Mouse (Mus musculus) B cell, adult 2 months (primary cell): ENCODE results near the gene Evi2b.

Experiments used
- DNase-seq, 2 experiments: peaks; one replicate each; pipeline ENCODE4 v3.0.0; 2022

Evi2b gene

DNA sequence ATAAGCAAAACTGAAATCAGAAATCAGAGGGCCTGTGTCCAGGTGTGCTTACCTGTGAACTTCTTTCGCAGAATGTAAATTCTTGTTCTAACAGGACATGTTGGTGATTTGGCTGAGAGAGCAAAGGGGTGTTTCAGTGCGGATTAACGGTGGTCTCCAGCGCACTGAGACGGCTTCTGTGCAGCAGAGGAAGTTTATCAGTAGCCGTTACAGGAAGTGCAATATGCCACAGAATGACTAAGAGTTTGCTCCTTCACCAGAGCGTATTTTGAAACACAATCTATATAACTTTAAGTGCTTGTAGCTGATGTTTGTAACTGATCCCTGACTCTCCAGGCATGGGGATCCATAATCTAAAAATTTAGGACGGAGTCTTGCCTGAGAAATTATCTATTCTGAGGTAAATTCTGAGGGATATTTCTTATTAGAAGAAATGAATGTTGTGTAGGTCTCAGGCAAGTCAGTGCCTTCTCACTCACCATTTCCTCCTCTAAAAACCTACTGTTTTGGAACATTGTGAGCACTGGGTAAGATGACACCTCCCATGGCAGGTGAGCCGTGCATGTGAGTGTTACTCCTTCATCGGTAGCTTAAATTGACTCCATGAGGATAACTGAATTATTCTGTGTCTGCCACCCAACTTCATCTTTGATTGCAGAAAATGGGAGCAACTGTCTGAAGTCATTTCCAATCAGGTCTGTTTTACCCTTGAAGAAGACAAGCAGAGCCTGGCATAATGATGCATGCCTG is at the start of gene Evi2b:
Evi2b (minus strand) TSS at position 203 of the 750 bp plus-strand sequence.
- DNase-seq: peak; percentile 66 to 68

DNA sequence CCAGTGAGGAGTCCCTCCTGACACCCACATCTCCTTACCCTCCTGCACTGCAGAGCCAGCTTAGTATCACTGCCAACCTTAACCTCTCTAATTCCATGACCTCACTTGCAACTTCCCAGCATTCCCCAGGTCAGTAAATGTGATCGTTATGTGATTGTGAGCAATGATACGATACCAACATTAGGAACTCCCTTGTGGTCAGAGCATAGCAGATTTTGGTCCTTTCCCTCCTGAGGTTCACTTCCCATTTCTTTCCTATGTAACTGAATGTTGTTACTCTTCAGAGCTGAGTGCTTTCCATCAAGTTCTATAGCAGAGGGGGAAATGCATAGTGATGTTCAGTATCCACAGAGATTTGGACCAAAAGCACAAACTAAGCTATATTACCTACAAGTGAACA is 46.8 kb upstream of the Evi2b start:
- no peak for DNase-seq

DNA sequence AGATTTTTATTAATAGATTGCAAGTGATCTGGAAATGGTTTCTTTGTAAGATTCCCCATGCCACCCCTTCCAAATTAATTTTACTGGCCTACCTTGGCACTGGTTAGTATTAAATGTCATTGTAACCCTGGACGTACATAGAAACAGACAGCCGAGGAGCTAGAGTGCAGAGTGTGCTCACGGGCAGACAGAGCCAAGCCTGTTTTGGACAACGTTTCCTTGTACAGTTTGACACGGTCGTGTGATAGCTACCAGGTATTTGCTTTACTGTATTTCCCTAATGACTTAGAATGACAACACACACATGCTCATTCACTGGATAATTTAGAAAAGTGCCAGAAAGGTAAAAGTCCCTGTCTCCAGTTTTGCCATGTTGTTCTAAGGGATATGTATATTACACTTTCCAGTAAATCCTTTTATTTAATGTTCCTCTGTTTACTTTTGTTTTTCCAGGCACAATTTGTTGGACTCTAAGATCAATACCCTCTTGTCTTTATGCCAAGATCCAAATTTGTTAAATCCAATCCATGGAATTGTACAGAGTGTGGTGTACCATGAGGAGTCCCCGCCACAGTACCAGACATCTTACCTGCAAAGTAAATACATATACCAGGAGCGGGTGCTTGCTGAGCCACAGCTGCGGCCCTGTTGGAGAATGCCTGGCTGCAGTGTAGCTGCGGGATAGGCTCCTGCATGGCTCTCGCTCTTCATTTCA is 44.8 kb upstream of the Evi2b start:
- DNase-seq: no peak

DNA sequence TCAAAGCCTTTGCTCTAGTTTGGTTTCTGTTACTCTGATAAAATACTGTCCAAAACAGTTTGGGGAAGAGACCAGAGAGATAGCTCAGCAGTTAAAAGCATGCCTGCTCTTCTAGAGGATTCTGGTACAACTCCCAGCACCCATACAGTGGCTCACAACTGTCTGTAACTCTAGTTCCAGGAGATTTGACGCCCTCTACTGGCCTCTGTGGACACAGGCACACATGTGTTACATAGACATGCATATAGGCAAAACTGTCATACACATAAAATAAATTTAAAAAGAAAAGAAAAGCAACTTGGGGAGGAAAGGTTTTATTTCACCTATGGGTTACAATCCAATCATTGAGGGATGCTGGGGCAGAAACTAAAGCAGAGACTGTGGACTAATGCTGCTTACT is 43.4 kb upstream of the Evi2b start:
- DNase-seq: no peak

DNA sequence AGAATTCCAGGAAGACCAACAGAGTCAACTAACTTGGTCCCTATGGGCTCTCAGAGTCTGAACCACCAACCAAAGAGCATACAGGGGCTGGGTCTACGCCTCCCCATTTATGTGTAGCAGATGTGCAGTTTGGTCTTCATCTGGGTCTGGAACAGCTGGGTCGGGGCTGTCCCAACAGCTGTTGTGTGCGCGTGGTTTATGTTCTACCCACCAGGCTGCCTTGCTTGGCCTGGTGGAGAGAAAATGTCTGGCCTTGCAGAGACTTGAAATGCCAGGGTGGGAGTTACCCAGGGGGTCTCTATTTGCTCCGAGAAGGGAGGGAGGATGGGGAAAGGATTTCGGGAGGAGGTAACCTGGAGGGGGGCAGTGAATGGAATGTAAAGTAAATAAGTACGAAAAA is 39.9 kb upstream of the Evi2b start:
- DNase-seq: no peak

DNA sequence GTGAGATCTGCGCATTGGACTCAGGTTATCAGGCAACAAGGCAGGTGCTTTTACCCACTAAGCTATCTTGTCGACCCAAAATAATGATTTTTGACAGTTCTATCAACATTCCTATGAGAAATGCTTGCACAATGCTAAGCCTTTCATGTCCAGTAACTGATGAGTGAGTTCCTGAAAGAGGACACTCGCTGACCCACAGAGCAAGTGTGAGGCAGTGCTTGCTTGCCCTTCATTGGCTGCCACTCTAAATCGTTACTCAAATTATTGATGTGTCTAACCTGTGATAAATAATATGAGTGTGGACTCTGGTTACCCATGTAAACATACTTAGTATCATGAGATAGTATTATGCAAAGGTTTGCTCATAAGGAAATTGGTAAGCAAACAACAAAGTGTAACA is 37.0 kb upstream of the Evi2b start:
- DNase-seq: no peak

DNA sequence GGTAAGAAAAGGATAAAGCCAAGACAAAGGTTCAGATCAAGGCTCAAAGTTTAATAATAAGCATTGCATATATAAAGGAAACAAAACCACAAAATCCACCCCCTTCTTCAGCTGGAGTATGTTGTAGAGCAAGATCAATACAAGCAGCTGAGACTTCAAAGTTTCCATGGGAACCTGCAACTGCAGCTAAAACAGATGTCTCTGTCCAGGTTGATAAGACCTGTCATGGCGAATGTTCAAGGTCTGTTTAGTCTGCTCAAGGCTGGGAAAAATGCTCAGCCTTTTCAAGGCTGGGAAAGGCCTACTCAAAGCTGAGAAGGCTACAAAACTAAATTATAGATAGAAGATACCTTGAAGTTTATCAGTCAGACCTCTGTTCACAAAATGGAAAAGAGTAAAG is 29.1 kb upstream of the Evi2b start:
- no peak for DNase-seq

DNA sequence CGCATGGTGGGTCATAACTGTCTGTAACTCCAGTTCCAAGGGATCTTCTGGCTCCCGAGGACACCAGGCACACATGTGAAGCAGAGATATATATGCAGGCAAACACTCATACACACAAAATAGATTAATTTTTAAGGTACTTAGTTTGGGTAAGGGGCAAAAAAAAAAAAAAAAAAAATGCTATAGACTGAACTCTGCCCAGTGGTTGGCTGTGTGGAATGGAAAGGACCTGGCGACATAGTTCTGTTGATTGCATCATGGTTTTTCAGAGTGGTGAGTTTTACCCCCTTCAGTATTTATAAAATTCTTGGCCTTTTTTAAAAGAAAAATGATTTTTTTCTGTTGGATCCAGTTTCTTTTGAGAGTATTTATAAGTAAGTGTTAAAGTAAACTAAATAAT is 12.7 kb upstream of the Evi2b start:
- DNase-seq: no peak

DNA sequence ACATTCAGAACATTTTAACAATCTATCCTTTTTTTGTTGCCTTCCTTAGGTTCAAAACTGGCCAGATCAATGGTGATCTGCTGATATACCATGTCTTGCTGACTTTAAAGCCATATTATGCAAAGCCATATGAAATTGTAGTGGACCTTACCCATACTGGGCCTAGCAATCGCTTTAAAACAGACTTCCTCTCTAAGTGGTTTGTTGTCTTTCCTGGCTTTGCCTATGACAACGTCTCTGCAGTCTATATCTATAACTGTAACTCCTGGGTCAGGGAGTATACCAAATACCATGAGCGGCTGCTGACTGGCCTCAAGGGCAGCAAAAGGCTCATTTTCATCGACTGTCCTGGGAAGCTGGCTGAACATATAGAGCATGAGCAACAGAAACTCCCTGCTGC is 12.0 kb upstream of the Evi2b start:
- no peak for DNase-seq

DNA sequence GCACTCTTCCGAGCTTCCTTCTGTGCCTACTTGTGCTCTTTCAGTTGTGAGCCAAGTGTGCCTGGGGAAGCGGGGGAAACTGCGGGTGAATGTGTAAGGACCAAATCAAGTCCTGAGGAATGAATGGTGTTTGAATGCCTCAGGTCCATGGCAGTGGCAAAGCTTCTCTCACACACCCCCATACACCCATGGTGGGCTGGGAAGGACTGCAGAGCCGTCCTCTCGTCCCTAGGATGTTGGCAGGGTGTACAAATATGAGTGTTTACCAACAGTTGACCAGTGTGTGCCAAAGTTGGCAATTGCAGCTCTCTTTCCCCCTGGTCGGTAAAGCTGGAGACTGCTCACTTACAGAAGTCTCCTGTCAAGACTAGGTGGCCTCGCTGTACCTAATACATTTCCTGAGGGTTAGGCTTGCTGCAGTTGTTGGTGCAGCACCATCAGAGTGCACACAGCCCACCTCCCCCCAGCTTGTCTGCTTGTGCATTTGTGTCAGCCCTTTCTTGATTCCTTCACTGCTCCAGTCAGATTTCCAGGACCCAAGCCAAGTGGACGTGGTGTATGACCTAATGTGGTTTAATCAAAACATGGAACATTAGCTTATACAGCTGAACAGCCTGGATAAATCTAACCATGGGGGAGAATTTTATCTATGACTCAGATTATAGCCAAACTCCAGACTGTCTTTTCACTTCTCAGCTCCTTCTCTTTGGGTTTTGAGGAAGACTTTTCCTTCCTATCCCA is 10.6 kb upstream of the Evi2b start:
- no peak for DNase-seq

DNA sequence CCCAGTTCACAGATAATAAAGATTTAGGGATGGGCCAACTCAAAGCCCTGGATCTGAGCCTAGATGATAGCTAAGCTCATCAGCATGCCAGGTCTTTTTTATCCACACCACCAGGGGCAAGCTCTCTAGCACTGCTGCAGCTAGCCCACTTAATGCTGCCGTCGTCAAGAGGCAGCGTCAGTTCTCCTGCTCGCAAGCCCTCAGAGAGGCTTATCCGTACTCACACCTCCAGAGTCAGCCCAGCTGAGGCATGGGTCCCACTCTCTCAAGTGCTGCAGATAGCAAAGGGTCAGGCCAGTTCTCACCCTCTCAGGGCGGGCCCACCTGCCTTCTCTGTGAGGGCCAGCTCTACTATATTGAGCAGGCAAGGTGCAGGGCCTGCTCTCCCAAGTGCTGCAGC is 9.7 kb upstream of the Evi2b start:
- no peak for DNase-seq

DNA sequence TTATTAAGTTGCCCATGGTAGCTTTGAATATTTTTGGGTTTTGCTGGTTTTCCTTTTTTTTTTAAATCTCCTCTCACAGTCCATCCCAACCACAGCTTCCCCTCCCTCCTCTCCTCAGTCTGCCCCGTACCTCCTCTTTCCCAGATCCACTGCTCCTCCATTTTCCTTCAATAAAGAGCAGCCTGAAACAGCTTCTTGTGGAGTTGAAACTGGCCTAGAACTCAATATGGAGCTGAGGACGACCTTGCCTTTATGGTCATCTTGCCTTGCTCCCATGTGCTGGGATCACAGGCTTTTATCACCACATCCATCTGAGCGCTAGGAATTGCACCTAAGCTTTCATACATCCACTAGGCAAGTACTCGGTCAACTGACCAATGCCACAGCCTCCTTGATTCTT is 7.9 kb upstream of the Evi2b start:
- DNase-seq: no peak

DNA sequence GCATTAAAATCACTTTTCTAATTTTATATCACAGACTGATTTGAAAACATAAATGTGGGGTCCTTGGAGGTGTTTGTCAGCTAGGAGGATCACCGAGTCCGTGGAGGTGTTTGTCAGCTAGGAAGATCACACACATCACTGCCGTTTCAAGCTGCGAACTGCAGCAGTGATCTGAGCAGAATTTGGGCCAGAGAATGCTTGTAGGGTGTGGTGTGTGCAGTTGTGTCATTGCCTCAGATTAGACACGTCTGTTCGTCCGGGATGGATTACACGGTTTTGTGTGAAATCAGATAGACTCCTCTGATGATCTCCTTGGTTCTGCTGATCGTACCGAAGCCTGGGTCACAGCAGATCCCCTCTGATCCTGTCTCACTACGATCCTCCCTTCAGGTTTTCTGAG is 7.2 kb upstream of the Evi2b start:
- DNase-seq: peak in 1 of 2 experiments; percentile 34

DNA sequence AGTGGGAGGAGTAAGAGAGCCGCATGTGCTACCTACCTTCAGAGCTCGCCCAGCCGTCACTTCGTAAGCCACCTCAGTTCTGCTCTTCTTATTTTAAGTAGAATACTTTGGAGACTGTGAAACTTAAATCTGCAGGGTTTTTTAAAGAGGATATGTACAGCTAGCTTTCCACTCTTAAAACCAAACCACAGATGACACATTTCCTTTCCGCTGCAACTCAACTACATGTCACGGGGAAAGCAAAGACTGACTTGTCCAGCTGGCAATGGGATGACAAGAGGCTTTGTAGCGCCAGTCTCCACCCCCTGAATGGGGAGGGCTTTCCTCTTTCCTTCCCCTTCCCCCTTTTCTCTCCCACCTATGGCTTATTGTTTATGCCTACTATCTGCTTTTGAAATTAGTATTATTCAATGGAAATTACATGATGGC is 6.8 kb upstream of the Evi2b start, which contains the start of the genes Evi2 and Evi2a:
Evi2 (minus strand) TSS at position 257 of the 429 bp plus-strand sequence.
Evi2a (minus strand) TSS at position 277 of the 429 bp plus-strand sequence.
- DNase-seq: peak; percentile 63 to 69

DNA sequence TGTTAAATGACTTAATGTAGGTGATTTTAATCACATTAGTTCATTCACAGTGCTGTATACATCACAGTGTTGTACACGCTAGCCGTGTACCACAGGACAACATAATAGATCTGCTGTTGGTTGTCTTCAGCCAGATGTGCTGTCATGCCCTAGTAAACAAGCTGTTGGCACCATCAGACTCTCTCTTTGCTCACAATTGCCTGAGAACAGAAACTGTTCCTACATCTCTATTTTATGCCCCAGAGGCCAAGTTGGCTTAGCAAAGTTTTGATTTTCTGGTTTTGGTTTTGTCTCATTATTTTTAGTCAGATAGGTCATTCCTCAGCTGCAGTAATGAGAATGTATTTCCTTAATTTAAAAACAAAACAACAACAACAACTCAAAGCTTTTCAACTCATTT is 6.2 kb upstream of the Evi2b start:
- DNase-seq: peak; percentile 50 to 58

DNA sequence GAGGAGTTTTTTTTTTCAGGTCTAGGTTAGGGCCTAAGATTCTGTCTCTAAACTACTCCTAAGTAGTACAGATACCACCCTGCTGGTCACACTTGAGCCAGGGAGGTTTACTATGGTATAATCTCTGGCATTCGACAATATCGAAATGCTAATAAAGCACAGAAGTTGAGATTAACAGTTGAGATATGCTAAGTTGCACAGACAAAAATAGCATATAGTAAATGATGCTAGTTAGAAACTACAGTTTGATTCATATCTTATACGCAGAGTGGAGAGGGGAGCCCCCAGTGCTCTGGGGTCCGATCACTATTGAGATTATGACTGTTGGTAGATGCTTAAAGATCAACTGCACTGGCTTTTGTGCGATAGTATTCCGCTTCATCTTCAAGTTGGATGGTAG is 5.7 kb upstream of the Evi2b start:
- DNase-seq: no peak

DNA sequence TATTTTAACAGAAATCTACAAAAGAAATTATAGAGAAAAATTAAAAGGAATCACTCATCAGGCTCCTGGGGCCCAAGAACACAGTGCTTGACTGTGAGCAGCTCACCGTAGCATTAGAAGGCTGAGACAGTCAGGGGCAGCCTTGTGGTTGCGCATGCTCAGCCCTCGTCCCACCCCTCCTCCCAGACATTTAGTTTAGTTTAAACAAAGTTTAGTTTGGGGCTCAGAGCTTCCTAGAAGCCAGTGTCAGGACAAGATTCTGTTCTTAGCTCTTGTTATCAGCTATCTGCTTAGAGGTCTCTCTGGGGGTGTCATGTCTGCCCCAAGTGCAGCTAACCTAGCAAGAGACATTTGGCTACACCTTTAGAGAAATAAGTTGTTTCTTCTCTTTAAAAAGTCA is 5.0 kb upstream of the Evi2b start:
- peak; percentile 35 to 46 for DNase-seq

DNA sequence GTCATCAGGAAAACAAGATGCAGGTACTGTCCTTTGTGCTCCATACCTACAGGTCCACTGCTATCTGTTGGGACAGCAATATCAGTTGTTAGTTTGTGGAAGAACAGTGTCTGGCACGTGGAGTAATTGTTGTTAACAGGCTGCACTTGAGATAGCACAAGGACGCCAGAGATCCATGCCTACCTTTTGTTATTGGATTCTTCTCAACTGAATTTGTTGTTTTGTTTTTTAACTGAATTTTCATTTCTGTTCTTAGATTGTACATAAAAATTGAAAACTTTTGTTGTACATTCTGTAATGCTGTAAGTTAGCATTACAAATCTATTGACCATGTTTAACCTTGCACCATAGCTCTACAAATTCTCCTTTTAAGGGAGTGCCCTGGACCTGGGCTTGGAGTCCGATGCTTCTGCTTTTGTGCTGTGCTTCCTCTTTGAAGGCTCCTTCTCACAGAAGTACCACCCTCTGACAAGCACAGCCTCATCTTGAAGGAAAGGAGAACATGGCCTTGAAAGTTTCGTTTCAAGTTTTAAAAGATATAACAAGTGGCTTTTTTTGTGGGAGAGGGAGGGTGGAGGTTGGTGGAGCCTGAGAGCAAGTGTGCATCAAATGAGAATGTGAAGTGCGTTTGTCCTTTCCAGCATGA is 4.3 kb upstream of the Evi2b start:
- DNase-seq: peak; percentile 69 to 78

DNA sequence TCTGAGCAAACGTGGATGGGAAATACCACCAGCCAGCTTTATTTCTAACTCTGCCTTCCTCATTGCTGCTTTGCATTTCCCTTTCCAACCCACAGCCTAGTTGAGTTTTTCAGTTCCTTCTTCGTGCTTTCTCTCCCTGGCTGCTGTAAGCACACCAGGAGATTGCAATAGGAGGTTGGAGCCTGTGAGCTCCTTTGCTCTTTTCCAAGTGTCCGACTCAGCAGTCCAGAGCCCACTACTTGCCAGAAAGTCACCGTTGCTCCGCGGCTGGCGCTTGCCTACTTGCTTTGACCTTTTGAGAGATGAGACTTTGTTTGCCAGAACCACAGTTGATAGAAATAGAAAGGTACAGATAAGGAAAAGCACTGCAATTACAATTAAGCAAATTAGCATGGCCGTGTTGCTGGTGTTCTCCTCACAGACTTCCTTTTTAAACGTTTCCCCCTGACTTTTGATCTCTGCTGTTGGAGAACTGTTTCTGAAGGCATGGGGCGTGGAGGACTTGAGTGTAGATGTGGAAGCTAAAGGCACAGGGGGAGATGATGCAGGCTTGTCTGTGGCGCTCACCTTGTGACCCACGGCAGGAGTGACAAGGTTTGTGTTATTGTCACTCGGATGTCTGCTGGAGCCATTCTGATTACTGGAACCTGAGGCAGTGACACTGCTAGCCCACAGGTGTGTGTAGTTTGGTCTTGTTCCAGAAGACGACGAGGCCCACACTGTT is 3.6 kb upstream of the Evi2b start:
- peak; percentile 68 for DNase-seq

DNA sequence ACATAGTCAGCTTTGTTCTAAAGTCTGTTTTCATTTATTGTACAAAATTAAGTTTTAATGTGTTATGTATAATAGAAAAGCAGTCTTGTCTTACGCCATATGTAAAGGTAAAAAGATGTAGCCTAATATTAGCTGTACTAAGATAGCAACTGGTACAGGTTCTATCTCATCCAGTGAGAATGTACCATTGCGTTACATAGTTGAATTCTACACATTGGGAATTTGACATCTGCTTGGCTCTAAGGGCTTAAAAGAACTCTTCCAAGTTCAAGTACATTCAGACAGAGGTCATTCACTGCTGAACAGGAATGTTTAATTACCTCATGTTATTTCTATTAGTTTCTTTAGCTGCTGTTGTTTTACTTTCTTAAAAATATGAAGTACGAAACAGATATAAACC is 3.0 kb upstream of the Evi2b start:
- no peak for DNase-seq

DNA sequence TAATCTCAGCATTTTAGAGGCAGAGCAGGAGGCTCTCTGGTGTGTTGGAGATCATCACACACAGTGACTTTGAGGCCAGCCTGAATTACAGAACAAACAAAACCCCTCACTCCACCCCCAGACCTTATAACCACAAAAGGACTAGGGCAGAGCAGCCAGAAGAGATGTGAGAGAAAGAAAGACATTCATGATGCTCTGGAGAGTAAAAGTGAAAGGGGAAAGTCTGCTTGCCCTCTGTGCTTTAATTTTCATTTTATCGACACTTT is 681 bp upstream of the Evi2b start:
- peak in 1 of 2 experiments; percentile 42 for DNase-seq

DNA sequence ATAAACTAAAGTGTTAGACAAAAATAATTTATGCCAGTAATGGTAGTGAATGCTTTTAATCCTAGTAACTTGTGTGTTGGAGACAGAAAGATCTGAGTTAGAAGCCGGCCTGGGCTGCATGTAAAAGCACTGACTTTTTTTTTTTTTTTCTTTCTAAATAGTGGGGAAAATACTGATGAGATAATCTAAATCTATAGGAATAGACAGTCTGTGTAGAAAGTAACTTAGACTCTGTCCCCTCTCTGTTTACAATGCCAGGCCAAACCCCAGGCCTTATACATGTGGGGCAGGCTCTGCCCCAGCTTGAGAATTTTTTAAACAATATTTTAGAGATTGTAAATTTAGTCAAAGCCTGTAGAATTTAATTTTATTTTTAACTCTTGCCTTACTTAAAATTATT is 618 bp downstream of the Evi2b start:
- DNase-seq: no peak

DNA sequence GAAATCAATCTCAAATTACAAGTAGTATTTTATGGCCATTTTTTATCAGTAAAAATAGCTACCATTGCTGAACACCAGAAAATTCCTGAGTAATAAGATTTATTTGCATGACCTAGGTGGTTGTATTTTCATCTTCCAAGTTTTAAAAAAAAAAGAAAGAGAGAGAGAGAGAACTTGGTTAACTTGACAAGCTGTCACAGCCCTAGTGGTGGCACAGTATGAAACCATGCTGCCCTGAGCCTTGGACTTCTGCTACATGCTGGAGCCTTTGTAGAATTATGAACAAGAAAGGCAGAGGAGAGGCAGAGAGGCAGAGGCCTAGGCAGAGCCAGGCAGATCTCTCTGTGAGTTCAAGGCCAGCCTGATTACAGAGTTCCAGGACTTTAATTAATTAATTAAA is 1.6 kb downstream of the Evi2b start:
- peak; percentile 44 to 53 for DNase-seq
